Mouse (Mus musculus): ENCODE results near the gene Orc2. TPM values are rescaled to one million over a fixed set of nuclear protein-coding genes. Genes with fewer than 3 reads are reported as not detected.

Orc2 gene
- polyA plus RNA-seq, 1 experiment = 80.2 TPM

DNA sequence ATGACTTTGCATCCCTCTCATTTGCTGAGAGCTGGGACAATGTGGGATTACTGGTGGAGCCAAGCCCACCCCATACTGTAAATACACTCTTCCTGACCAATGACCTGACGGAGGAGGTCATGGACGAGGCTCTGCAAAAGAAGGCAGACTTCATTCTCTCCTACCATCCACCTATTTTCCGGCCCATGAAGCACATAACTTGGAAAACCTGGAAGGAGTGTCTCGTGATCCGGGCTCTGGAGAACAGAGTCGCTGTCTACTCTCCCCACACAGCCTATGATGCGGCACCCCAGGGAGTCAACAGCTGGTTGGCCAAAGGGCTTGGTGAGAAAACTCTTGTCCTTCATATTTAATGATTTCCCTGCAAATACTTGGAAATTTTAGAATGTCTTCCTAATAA, 57.1 kb downstream of the Orc2 start:
- no peak overlapping the region for H3K4me3 ChIP-seq (ENCODE audit: low read depth, low read length)
- H3K4me1 ChIP-seq (ENCODE audit: control insufficient read depth, insufficient read depth, low read length) = no peaks in the 10 kb centered on the region
- no peak overlapping the region for H3K27ac ChIP-seq (ENCODE audit: insufficient read depth, low read length)
- H3K9ac ChIP-seq (ENCODE audit: low read depth, poor library complexity, severe bottlenecking) = no peak overlapping the region
- H3K36me3 ChIP-seq (ENCODE audit: control insufficient read depth, insufficient read depth, low read length, poor library complexity, severe bottlenecking) = peaks cover 15% of the 10 kb centered on the region
- no peaks in the 10 kb centered on the region for H3K9me3 ChIP-seq (replicated peaks; ENCODE audit: control insufficient read depth, insufficient read depth, low read length, poor library complexity, severe bottlenecking)
- TF ChIP-seq EP300 (IDR thresholded peaks at IDR 0.05; ENCODE audit: insufficient read depth, low read depth, low read length) (no peak), CTCF (IDR thresholded peaks at IDR 0.05; ENCODE audit: low read depth, low read length) (no peak), POLR2A (IDR thresholded peaks at IDR 0.05; ENCODE audit: insufficient read depth, low read length) (no peak)
- H3K27me3 ChIP-seq (ENCODE audit: control insufficient read depth, insufficient read depth, low read length, poor library complexity, severe bottlenecking) = no peaks in the 10 kb centered on the region

DNA sequence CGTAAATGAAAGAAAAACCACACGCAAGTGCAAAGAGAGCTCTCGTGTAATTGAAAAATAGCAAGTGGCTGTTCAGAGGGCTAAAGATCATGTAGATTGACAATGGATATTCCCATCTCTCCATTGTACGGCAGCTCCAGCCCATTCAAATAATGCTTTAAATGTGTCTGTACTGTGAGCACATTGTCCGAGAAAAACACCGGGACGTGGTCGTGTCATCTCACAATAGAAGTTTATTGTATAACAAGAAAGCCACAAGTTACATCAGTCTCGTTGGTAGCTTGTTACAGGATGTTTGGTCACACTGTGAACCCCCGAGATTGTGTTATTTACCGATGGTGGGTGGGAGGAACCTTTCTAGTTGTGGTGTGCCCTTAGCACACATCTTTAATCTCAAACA, 59.0 kb downstream of the Orc2 start:
- peak overlapping the region; percentile 66 for H3K9ac ChIP-seq (ENCODE audit: low read depth, poor library complexity, severe bottlenecking)
- peak overlapping the region; percentile 95 for H3K4me3 ChIP-seq (ENCODE audit: low read depth, low read length)
- peak overlapping the region; percentile 36; the same call in 1 of the 2 replicates for H3K27ac ChIP-seq (ENCODE audit: insufficient read depth, low read length)
- H3K9me3 ChIP-seq (replicated peaks; ENCODE audit: control insufficient read depth, insufficient read depth, low read length, poor library complexity, severe bottlenecking) = no peaks in the 10 kb centered on the region
- H3K4me1 ChIP-seq (ENCODE audit: control insufficient read depth, insufficient read depth, low read length) = no peaks in the 10 kb centered on the region
- H3K36me3 ChIP-seq (ENCODE audit: control insufficient read depth, insufficient read depth, low read length, poor library complexity, severe bottlenecking) = peaks cover 8% of the 10 kb centered on the region
- H3K27me3 ChIP-seq (ENCODE audit: control insufficient read depth, insufficient read depth, low read length, poor library complexity, severe bottlenecking) = no peaks in the 10 kb centered on the region
- no peak for TF ChIP-seq CTCF (IDR thresholded peaks at IDR 0.05; ENCODE audit: low read depth, low read length)
- no peak for TF ChIP-seq EP300 (IDR thresholded peaks at IDR 0.05; ENCODE audit: insufficient read depth, low read depth, low read length)
- TF ChIP-seq POLR2A (IDR thresholded peaks at IDR 0.05; ENCODE audit: insufficient read depth, low read length) = no peak

DNA sequence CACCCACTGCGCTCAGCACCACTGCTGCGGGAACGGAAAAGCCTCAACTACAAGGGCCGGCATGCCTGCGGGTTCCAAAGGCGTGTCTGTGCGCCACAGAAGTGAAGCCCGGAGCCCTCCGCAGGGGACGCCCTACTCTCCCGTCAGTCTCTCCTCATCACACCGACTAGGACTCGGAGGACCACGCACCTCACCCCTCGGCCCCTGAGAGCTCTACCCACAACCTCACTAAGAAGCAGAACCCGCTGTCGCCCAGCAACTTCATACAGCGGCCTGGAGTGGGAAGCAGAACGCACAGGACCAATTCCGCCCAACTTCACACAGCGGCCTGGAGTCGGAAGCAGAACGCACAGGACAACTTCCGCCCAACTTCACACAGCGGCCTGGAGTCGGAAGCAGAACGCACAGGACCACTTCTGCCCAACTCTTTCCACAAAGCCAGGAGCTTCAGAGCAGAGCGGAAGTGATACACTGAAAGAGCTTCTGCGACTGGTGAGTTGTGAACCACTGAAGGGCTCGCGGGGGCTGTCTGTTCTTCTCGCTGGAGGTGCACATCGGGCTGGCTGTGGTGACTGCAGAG, 59.7 kb downstream of the Orc2 start, which contains the start of the genes Nif3l1 and Ppil3:
Gene Nif3l1, plus strand, starts transcription at position 9 of the 580 bp plus-strand sequence.
Gene Ppil3, minus strand, starts transcription at position 344 of the 580 bp plus-strand sequence.
- H3K27ac ChIP-seq (ENCODE audit: insufficient read depth, low read length) = peak within 1 kb of the TSS; percentile 66; the same call in 1 of the 2 replicates
- peaks cover 7% of the 10 kb centered on the region for H3K36me3 ChIP-seq (ENCODE audit: control insufficient read depth, insufficient read depth, low read length, poor library complexity, severe bottlenecking)
- no peaks in the 10 kb centered on the region for H3K9me3 ChIP-seq (replicated peaks; ENCODE audit: control insufficient read depth, insufficient read depth, low read length, poor library complexity, severe bottlenecking)
- TF ChIP-seq POLR2A (IDR thresholded peaks at IDR 0.05; ENCODE audit: insufficient read depth, low read length) = peak; percentile 45
- no peak for TF ChIP-seq EP300 (IDR thresholded peaks at IDR 0.05; ENCODE audit: insufficient read depth, low read depth, low read length)
- TF ChIP-seq CTCF (IDR thresholded peaks at IDR 0.05; ENCODE audit: low read depth, low read length) = no peak
- peak within 1 kb of the TSS; percentile 66 for H3K9ac ChIP-seq (ENCODE audit: low read depth, poor library complexity, severe bottlenecking)
- no peaks in the 10 kb centered on the region for H3K4me1 ChIP-seq (ENCODE audit: control insufficient read depth, insufficient read depth, low read length)
- H3K27me3 ChIP-seq (ENCODE audit: control insufficient read depth, insufficient read depth, low read length, poor library complexity, severe bottlenecking) = no peaks in the 10 kb centered on the region
- H3K4me3 ChIP-seq (ENCODE audit: low read depth, low read length) = peak within 1 kb of the TSS; percentile 95

DNA sequence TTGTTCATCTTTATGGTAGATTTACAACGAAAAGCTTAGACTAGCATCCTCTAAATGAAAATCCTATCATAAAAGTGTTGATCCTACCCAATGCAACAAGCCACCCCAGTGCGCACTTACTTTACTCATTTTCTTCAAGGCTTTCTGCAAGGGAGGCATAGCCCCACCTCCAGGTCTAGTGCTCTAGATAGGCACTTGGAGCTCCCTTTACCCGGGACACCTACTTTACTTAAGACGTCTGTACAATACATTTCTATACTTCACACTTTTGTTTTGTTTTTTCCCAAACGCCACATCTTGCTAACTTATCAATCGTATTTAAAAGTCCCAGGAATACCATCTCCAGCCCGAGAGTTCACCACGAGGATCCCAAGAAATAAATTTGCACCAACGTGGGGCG, 60.2 kb downstream of the Orc2 start:
- TF ChIP-seq EP300 (IDR thresholded peaks at IDR 0.05; ENCODE audit: insufficient read depth, low read depth, low read length) (no peak), POLR2A (IDR thresholded peaks at IDR 0.05; ENCODE audit: insufficient read depth, low read length) (no peak), CTCF (IDR thresholded peaks at IDR 0.05; ENCODE audit: low read depth, low read length) (no peak)
- Histone ChIP-seq H3K4me1 (ENCODE audit: control insufficient read depth, insufficient read depth, low read length) (no peaks in the 10 kb centered on the region), H3K27me3 (ENCODE audit: control insufficient read depth, insufficient read depth, low read length, poor library complexity, severe bottlenecking) (no peaks in the 10 kb centered on the region), H3K27ac (ENCODE audit: insufficient read depth, low read length) (peak overlapping the region; percentile 66; the same call in 1 of the 2 replicates), H3K9ac (ENCODE audit: low read depth, poor library complexity, severe bottlenecking) (peak overlapping the region; percentile 66), H3K36me3 (ENCODE audit: control insufficient read depth, insufficient read depth, low read length, poor library complexity, severe bottlenecking) (peaks cover 12% of the 10 kb centered on the region), H3K4me3 (ENCODE audit: low read depth, low read length) (peak overlapping the region; percentile 95), H3K9me3 (replicated peaks; ENCODE audit: control insufficient read depth, insufficient read depth, low read length, poor library complexity, severe bottlenecking) (no peaks in the 10 kb centered on the region)

DNA sequence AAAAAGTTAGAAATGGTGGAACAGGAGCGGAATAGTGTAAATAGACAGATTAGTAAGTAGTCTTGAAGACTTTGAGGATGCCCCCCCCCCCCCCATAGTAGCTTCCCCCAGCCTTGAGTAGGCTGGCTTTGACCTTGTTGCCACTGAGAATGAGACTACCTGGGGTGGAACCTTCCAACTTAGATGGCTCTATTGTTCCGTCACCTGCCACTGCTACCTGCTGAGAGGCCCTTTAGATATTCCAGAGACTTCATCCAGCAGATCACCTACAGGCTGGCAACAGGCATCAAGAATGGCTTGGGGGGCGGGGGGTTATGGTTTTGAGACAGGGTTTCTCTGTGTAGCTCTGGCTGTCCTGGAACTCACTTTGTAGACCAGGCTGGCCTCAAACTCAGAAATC, 80.4 kb downstream of the Orc2 start:
- H3K4me3 ChIP-seq (ENCODE audit: low read depth, low read length) = no peak overlapping the region
- H3K27ac ChIP-seq (ENCODE audit: insufficient read depth, low read length) = peak overlapping the region; percentile 85; the same call in 1 of the 2 replicates
- TF ChIP-seq EP300 (IDR thresholded peaks at IDR 0.05; ENCODE audit: insufficient read depth, low read depth, low read length) = peak; percentile 80
- no peak for TF ChIP-seq POLR2A (IDR thresholded peaks at IDR 0.05; ENCODE audit: insufficient read depth, low read length)
- H3K9ac ChIP-seq (ENCODE audit: low read depth, poor library complexity, severe bottlenecking) = peak overlapping the region; percentile 89; the same call in 1 of the 2 replicates
- no peaks in the 10 kb centered on the region for H3K27me3 ChIP-seq (ENCODE audit: control insufficient read depth, insufficient read depth, low read length, poor library complexity, severe bottlenecking)
- no peaks in the 10 kb centered on the region for H3K9me3 ChIP-seq (replicated peaks; ENCODE audit: control insufficient read depth, insufficient read depth, low read length, poor library complexity, severe bottlenecking)
- no peaks in the 10 kb centered on the region for H3K4me1 ChIP-seq (ENCODE audit: control insufficient read depth, insufficient read depth, low read length)
- peaks cover 20% of the 10 kb centered on the region for H3K36me3 ChIP-seq (ENCODE audit: control insufficient read depth, insufficient read depth, low read length, poor library complexity, severe bottlenecking)

All from ES-Bruce4 (cell line).